Mouse (Mus musculus) left cerebral cortex, adult 6 months (tissue): Measurements from ENCODE around the gene Duoxa2. TPM values are rescaled to one million over a fixed set of nuclear protein-coding genes. Genes with fewer than 3 reads are reported as not detected.

Experiments used
- long read RNA-seq, 2 experiments: library from polyadenylated mRNA; unstranded; transcript quantifications; one replicate each; pipeline ENCODE4 v2.0.0; 2019 to 2020
- polyA plus RNA-seq: library from polyadenylated mRNA; unstranded; fragments of <200 nt; fragmentation: Nextera tagmentation; gene quantifications from 2 replicates; pipeline ENCODE4 v1.2.3, GENCODE M21; 2021

Gene Duoxa2
- not detected in 2 replicates for polyA plus RNA-seq
- long read RNA-seq, experiment 1: 0 reads
- long read RNA-seq, experiment 2: 0 reads

GRCm38 (mm10) chr2:122298596-122299490, at the start of gene Duoxa2:
Gene Duoxa2 (plus strand): TSS chr2:122298900.

DNA sequence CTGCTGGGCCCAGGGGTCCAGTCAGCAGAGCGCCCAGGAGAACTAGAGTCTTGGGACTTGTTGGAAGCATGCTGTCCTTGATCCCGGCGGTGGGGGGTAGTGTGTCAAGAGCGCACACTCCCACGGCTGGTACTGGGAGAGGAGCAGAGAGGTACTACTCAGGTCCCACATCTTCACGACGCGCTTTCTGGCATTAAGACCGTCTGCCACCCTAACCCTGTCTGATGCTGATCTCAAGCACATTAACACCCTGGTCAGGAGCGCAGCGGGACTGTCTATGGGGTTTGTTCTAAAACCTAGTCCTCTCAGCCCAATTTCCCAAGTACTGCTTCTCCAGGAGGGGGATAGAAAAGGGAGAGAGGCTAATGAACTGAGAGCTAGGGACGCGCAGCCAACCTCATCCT, 602 bp upstream of the Duoxa2 start, which contains the start of gene Duox2:
Gene Duox2, minus strand, starts transcription at position 354 of the 404 bp plus-strand sequence.

DNA sequence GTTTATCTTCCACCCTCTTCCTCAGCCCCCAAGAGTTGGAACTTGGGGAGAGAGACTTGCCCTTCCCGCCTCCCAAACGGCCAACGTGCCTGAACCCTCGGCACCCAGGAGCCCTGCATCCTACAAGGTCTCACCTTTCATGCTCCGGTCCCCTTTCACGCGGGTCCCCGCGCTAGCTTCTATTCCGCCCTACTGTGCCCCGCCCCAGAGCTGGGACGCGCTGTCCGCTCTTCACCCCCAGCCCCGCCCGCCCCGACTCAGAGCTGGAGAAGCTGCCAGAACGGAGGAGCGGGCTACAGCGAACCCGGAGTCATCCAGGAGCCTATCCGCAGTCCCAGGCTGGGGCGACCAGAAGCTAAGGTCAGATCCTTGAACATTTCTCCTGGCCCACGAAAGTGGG, 14.8 kb downstream of the Duoxa2 start, which contains the start of gene Duoxa1:
Gene Duoxa1, minus strand, starts transcription at position 195 of the 400 bp plus-strand sequence.

GRCm38 (mm10) chr2:122315372-122315771, 16.7 kb downstream of the Duoxa2 start, which contains the start of gene Duox1:
Gene Duox1 (plus strand): TSS chr2:122315672.

Other genes starting within 250 kb of the Duoxa2 start
- gene Spg11, start 180.5 kb upstream of the Duoxa2 start, polyA plus RNA-seq: 1.8 and 2.4 TPM in 2 replicates
- gene B2m, start 151.2 kb upstream of the Duoxa2 start, polyA plus RNA-seq: 312 and 393 TPM in 2 replicates
- 0.06 TPM in 1 of 2 replicates, not detected in the other for gene Trim69, start 138.2 kb upstream of the Duoxa2 start, polyA plus RNA-seq
- 0.09 and 0.13 TPM in 2 replicates for gene Patl2, start 112.7 kb upstream of the Duoxa2 start, polyA plus RNA-seq
- gene Terb2, start 112.6 kb upstream of the Duoxa2 start, polyA plus RNA-seq: not detected in 2 replicates
- gene Sord, start 64.2 kb upstream of the Duoxa2 start, polyA plus RNA-seq: 15.7 and 17.1 TPM in 2 replicates
- gene Duox2, start 451 bp upstream of the Duoxa2 start, polyA plus RNA-seq: not detected in 2 replicates
- 0.08 and 0.20 TPM in 2 replicates for gene Duoxa1, start 14.8 kb downstream of the Duoxa2 start, polyA plus RNA-seq
- not detected in 2 replicates for gene Duox1, start 16.8 kb downstream of the Duoxa2 start, polyA plus RNA-seq
- 4.6 and 7.6 TPM in 2 replicates for gene Shf, start 70.3 kb downstream of the Duoxa2 start, polyA plus RNA-seq
- 0.09 TPM in 1 of 2 replicates, not detected in the other for gene Slc28a2, start 127.6 kb downstream of the Duoxa2 start, polyA plus RNA-seq
- not detected in 2 replicates for gene Gm14085, start 186.0 kb downstream of the Duoxa2 start, polyA plus RNA-seq